Mouse (Mus musculus) lung, embryonic 16.5 days (tissue): ENCODE data around the gene Cdk2ap2. TPM values are rescaled to one million over a fixed set of nuclear protein-coding genes. Genes with fewer than 3 reads are reported as not detected.
"Not testable (repeated sequence)": the region's sequence is repeated elsewhere in the genome, so short reads cannot be mapped to it uniquely, and the experiment has no call there.

Experiments used
- ATAC-seq: fragments of 200-750 bp; cut with Nextera tagmentation; 2 replicates; pipeline ENCODE4 v1.8.0; 2017; ENCODE audit warnings: low read depth, mild to moderate bottlenecking, moderate library complexity
- H3K27ac ChIP-seq: fragments of 300-500 bp; sonication (generic); 2 replicates; pipeline ENCODE4 v1.5.1; 2014; ENCODE audit warnings: mild to moderate bottlenecking, control low read depth, low read length
- H3K27me3 ChIP-seq: fragments of 300-500 bp; sonication (generic); 2 replicates; pipeline ENCODE4 v1.6.1; 2014; ENCODE audit warnings: low read depth, low read length, mixed read lengths; ENCODE audit not compliant: control insufficient read depth, insufficient read depth
- H3K36me3 ChIP-seq: fragments of 300-500 bp; sonication (generic); 2 replicates; pipeline ENCODE4 v1.6.1; 2014; ENCODE audit warnings: low read length; ENCODE audit not compliant: control insufficient read depth, insufficient read depth
- H3K4me1 ChIP-seq: fragments of 300-500 bp; sonication (generic); replicated peaks from 2 replicates; pipeline ENCODE4 v1.6.1; 2014; ENCODE audit warnings: low read length, mixed read lengths; ENCODE audit not compliant: control insufficient read depth, insufficient read depth
- H3K4me2 ChIP-seq: fragments of 300-500 bp; sonication (generic); 2 replicates; pipeline ENCODE4 v1.6.1; 2014; ENCODE audit warnings: low read depth, low read length, control low read depth
- H3K4me3 ChIP-seq: fragments of 300-500 bp; sonication (generic); 2 replicates; pipeline ENCODE4 v1.5.1; 2014; ENCODE audit warnings: mild to moderate bottlenecking, low read length, control low read depth
- H3K9ac ChIP-seq: fragments of 300-500 bp; sonication (generic); 2 replicates; pipeline ENCODE4 v1.6.1; 2014; ENCODE audit warnings: low read length, control low read depth
- H3K9me3 ChIP-seq: fragments of 300-500 bp; sonication (generic); 2 replicates; pipeline ENCODE4 v1.6.1; 2016; ENCODE audit warnings: low read length; ENCODE audit not compliant: control insufficient read depth
- WGBS: fragments of 180-500 bp; shearing (Covaris S2); extraction: QIAGEN DNeasy Blood & Tissue Kit; methylation state at CpG from one replicate; pipeline ENCODE4 v1.1.7; 2014; 5-methylcytosine and 5-hydroxymethylcytosine counted together
- polyA plus RNA-seq: library from polyadenylated mRNA; unstranded; fragments of >200 nt; fragmentation: Nextera tagmentation; extraction: Ambion mirVana; gene quantifications from 2 replicates; pipeline ENCODE4 v1.2.1, GENCODE M21; 2015

Cdk2ap2 gene
- polyA plus RNA-seq, 1 experiment from 2014 or later, result 111 TPM

- H3K27ac ChIP-seq, result no peak overlapping the region
- H3K9ac ChIP-seq, result no peak overlapping the region
- H3K4me3 ChIP-seq, result no peak overlapping the region
- no peaks in the 10 kb centered on the region for H3K36me3 ChIP-seq
- no peak overlapping the region for H3K4me2 ChIP-seq
- WGBS, result 48% methylated on average over 15 of the region's 15 CpGs
- H3K27me3 ChIP-seq, result no peaks in the 10 kb centered on the region; the same call in 1 of the 2 replicates
- no peak for ATAC-seq
- peaks cover 6% of the 10 kb centered on the region; the same call in 1 of the 2 replicates for H3K4me1 ChIP-seq
- no peaks in the 10 kb centered on the region for H3K9me3 ChIP-seq
These were observed 40.9 kb upstream of the Cdk2ap2 start for GRCm38 (mm10) chr19:4055947-4056693.

- H3K9me3 ChIP-seq, result no peaks in the 10 kb centered on the region
These were observed 40.3 kb upstream of the Cdk2ap2 start for GRCm38 (mm10) chr19:4056727-4057126.

GRCm38 (mm10) chr19:4057389-4057788 lies 39.6 kb upstream of the Cdk2ap2 start:
- H3K4me1 ChIP-seq, result peaks cover 6% of the 10 kb centered on the region; the same call in 1 of the 2 replicates
- no peak overlapping the region for H3K27ac ChIP-seq
- no peak overlapping the region for H3K4me3 ChIP-seq
- no peak overlapping the region for H3K9ac ChIP-seq
- no peaks in the 10 kb centered on the region for H3K36me3 ChIP-seq
- H3K27me3 ChIP-seq, result no peaks in the 10 kb centered on the region; the same call in 1 of the 2 replicates
- WGBS, result 82% methylated on average over 13 of the region's 13 CpGs
- ATAC-seq, result no peak
- no peaks in the 10 kb centered on the region for H3K9me3 ChIP-seq
- H3K4me2 ChIP-seq, result no peak overlapping the region

More at GRCm38 (mm10) chr19:4056727-4057126, 40.3 kb upstream of the Cdk2ap2 start:
- Histone ChIP-seq H3K36me3 (no peaks in the 10 kb centered on the region), H3K27me3 (no peaks in the 10 kb centered on the region; the same call in 1 of the 2 replicates), H3K4me3 (no peak overlapping the region), H3K4me1 (peaks cover 6% of the 10 kb centered on the region; the same call in 1 of the 2 replicates), H3K4me2 (no peak overlapping the region), H3K27ac (no peak overlapping the region), H3K9ac (no peak overlapping the region)
- no peak for ATAC-seq
- WGBS, result 43% methylated on average over 4 of the region's 4 CpGs

- no peaks in the 10 kb centered on the region for H3K9me3 ChIP-seq
- WGBS, result 94% methylated on average over 7 of the region's 7 CpGs
- no peaks in the 10 kb centered on the region for H3K36me3 ChIP-seq
- no peak overlapping the region for H3K4me2 ChIP-seq
- no peak overlapping the region for H3K9ac ChIP-seq
- H3K4me1 ChIP-seq, result peaks cover 6% of the 10 kb centered on the region; the same call in 1 of the 2 replicates
- ATAC-seq, result no peak
- H3K27me3 ChIP-seq, result no peaks in the 10 kb centered on the region; the same call in 1 of the 2 replicates
- no peak overlapping the region for H3K4me3 ChIP-seq
- no peak overlapping the region for H3K27ac ChIP-seq
These were observed 39.0 kb upstream of the Cdk2ap2 start for GRCm38 (mm10) chr19:4057962-4058361.

- Histone ChIP-seq H3K4me2 (no peak overlapping the region), H3K9ac (no peak overlapping the region), H3K36me3 (no peaks in the 10 kb centered on the region), H3K4me3 (no peak overlapping the region), H3K27me3 (no peaks in the 10 kb centered on the region; the same call in 1 of the 2 replicates), H3K9me3 (no peaks in the 10 kb centered on the region), H3K27ac (no peak overlapping the region), H3K4me1 (peaks cover 6% of the 10 kb centered on the region; the same call in 1 of the 2 replicates)
- WGBS, result 86% methylated on average over 5 of the region's 5 CpGs
- ATAC-seq, result no peak
These were observed 38.4 kb upstream of the Cdk2ap2 start for GRCm38 (mm10) chr19:4058581-4058980.

- peak; percentile 71 for ATAC-seq
- WGBS, result 69% methylated on average over 15 of the region's 15 CpGs
These were observed 37.8 kb upstream of the Cdk2ap2 start, which contains the start of gene Gstp3 for GRCm38 (mm10) chr19:4059069-4059740. Gene Gstp3 (minus strand): TSS chr19:4059569.

GRCm38 (mm10) chr19:4060044-4060898 lies 36.7 kb upstream of the Cdk2ap2 start:
- not testable (repeated sequence) for H3K9ac ChIP-seq, H3K27me3 ChIP-seq, ATAC-seq, H3K27ac ChIP-seq, H3K9me3 ChIP-seq, H3K4me2 ChIP-seq, H3K4me1 ChIP-seq, H3K4me3 ChIP-seq, H3K36me3 ChIP-seq
- 84% methylated on average over 8 of the region's 8 CpGs for WGBS

More at GRCm38 (mm10) chr19:4059069-4059740, 37.8 kb upstream of the Cdk2ap2 start, which contains the start of gene Gstp3:
- no peak within 1 kb of the TSS for H3K4me3 ChIP-seq
- no peaks in the 10 kb centered on the region for H3K36me3 ChIP-seq
- H3K9me3 ChIP-seq, result no peaks in the 10 kb centered on the region
- H3K9ac ChIP-seq, result no peak within 1 kb of the TSS
- H3K4me2 ChIP-seq, result no peak within 1 kb of the TSS
- H3K27me3 ChIP-seq, result no peaks in the 10 kb centered on the region; the same call in 1 of the 2 replicates
- H3K27ac ChIP-seq, result no peak within 1 kb of the TSS
- peaks cover 6% of the 10 kb centered on the region; the same call in 1 of the 2 replicates for H3K4me1 ChIP-seq

- no peaks in the 10 kb centered on the region; the same call in 1 of the 2 replicates for H3K27me3 ChIP-seq
- WGBS, result 88% methylated on average over 5 of the region's 6 CpGs
- H3K9ac ChIP-seq, result no peak overlapping the region
- no peak overlapping the region for H3K27ac ChIP-seq
- peaks cover 6% of the 10 kb centered on the region; the same call in 1 of the 2 replicates for H3K4me1 ChIP-seq
- no peak overlapping the region for H3K4me3 ChIP-seq
- no peaks in the 10 kb centered on the region for H3K9me3 ChIP-seq
- ATAC-seq, result no peak
- H3K4me2 ChIP-seq, result no peak overlapping the region
- H3K36me3 ChIP-seq, result no peaks in the 10 kb centered on the region
These were observed 36.0 kb upstream of the Cdk2ap2 start for GRCm38 (mm10) chr19:4060899-4061465.
